Mouse (Mus musculus) lung, embryonic 14.5 days (tissue): ENCODE measurements around the gene Gm4924. TPM values are rescaled to one million over a fixed set of nuclear protein-coding genes. Genes with fewer than 3 reads are reported as not detected.

Source experiments
- ATAC-seq: fragments of 200-750 bp; cut with Nextera tagmentation; 2 replicates; pipeline ENCODE4 v1.8.0; 2017; ENCODE audit warnings: mild to moderate bottlenecking, moderate TSS enrichment, moderate library complexity; ENCODE audit not compliant: insufficient read depth
- DNase-seq: peaks from one replicate; pipeline ENCODE4 v3.0.0-alpha.2; 2015
- H3K27ac ChIP-seq: fragments of 300-500 bp; sonication (generic); 2 replicates; pipeline ENCODE4 v1.5.1; 2014; ENCODE audit warnings: low read depth, mild to moderate bottlenecking, moderate library complexity
- H3K27me3 ChIP-seq: fragments of 300-500 bp; sonication (generic); 2 replicates; pipeline ENCODE4 v1.6.1; 2014; ENCODE audit warnings: low read length, control low read depth; ENCODE audit not compliant: insufficient read depth
- H3K36me3 ChIP-seq: fragments of 300-500 bp; sonication (generic); 2 replicates; pipeline ENCODE4 v1.6.1; 2014; ENCODE audit warnings: control low read depth; ENCODE audit not compliant: insufficient read depth
- H3K4me1 ChIP-seq: fragments of 300-500 bp; sonication (generic); 2 replicates; pipeline ENCODE4 v1.6.1; 2014; ENCODE audit warnings: antibody characterized with exemption, control low read depth; ENCODE audit not compliant: insufficient read depth
- H3K4me2 ChIP-seq: fragments of 300-500 bp; sonication (generic); 2 replicates; pipeline ENCODE4 v1.6.1; 2014; ENCODE audit warnings: mild to moderate bottlenecking
- H3K4me3 ChIP-seq: fragments of 300-500 bp; sonication (generic); 2 replicates; pipeline ENCODE4 v1.5.1; 2014; ENCODE audit warnings: low read depth, low read length
- H3K9ac ChIP-seq: fragments of 300-500 bp; sonication (generic); 2 replicates; pipeline ENCODE4 v1.6.1; 2014
- H3K9me3 ChIP-seq: fragments of 300-500 bp; sonication (generic); 2 replicates; pipeline ENCODE4 v1.6.1; 2016; ENCODE audit warnings: low read depth, low read length, control low read depth
- CTCF ChIP-seq: IDR thresholded peaks from 2 replicates; pipeline ENCODE4 v1.5.1; 2016; ENCODE audit warnings: antibody characterized with exemption, low read depth
- WGBS: fragments of 180-500 bp; shearing (Covaris S2); extraction: QIAGEN DNeasy Blood & Tissue Kit; methylation state at CpG from one replicate; pipeline ENCODE4 v1.1.7; 2014; 5-methylcytosine and 5-hydroxymethylcytosine counted together
- polyA plus RNA-seq: library from polyadenylated mRNA; unstranded; fragments of >200 nt; fragmentation: Nextera tagmentation; extraction: Ambion mirVana; gene quantifications from 2 replicates; pipeline ENCODE4 v1.2.1, GENCODE M21; 2014

Gm4924 gene
- 9.6 and 9.8 TPM in 2 replicates for polyA plus RNA-seq

DNA sequence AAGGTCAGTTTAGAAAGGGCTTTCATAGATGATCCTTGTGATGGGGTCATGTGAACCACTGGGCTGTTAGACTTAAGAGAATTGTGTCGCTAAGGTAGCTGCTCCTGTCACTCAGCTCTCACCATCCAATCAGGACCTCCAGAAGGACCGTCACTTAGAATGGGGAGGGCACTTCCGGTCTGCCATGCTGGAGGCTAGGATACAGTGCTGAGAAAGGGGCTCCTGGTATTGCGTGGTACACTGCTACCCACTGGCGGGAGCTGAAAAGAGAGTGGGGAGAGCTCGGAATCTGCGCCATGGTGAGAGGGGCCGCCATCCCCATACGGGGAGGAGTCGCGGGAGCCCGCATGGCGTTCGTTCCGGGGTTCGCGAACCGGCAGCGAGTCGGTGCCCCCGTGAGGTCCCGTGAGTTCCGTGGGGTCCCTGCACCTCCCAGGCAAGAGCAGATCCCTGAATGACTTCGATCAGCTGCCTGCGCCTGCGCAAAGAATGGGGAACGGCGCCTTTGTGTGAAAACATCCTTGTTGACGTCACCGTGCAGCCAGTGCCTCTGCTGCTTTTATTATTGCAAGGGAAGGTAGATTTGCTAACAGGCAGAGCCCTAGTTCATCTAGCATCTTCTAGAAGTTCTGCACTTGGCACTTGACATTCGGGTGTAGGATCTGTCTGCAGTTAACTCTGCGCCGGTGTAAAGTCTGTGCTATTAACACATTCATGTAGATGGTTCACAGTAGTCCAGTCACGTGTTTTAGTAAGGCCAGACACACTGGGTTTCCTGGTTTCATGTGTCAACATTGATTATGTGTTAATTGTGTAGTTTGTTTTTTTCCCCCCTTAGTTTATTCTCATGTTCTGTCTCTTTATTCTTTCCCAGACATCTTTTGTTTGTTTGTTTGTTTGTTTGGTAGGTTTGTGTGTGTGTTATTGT lies at the start of gene Gm4924:
Gene Gm4924 (plus strand): TSS at position 173 of the 928 bp plus-strand sequence.
- no peaks in the 10 kb centered on the region for H3K4me1 ChIP-seq
- peak within 1 kb of the TSS; percentile 61 for H3K4me2 ChIP-seq
- H3K36me3 ChIP-seq, result no peaks in the 10 kb centered on the region
- WGBS, result 4% methylated on average over 34 of the region's 34 CpGs
- peak within 1 kb of the TSS; percentile 69 for H3K9ac ChIP-seq
- peak within 1 kb of the TSS; percentile 90 for H3K27ac ChIP-seq
- H3K27me3 ChIP-seq, result no peaks in the 10 kb centered on the region
- ATAC-seq (peak; percentile 100), DNase-seq (peak; percentile 91)
- no peaks in the 10 kb centered on the region; the same call in 1 of the 2 replicates for H3K9me3 ChIP-seq
- TF ChIP-seq CTCF, result no peak
- H3K4me3 ChIP-seq, result peak within 1 kb of the TSS; percentile 62

- WGBS, result 86% methylated on average over 1 of the region's 1 CpGs
- Histone ChIP-seq H3K27me3 (no peaks in the 10 kb centered on the region), H3K9ac (no peak within 1 kb of the TSS), H3K27ac (no peak within 1 kb of the TSS), H3K4me2 (no peak within 1 kb of the TSS), H3K4me1 (no peaks in the 10 kb centered on the region), H3K36me3 (no peaks in the 10 kb centered on the region), H3K4me3 (no peak within 1 kb of the TSS), H3K9me3 (no peaks in the 10 kb centered on the region)
- no peak for TF ChIP-seq CTCF
- ATAC-seq, result no peak
- DNase-seq, result no peak
Observed at GRCm38 (mm10) chr10:82316482-82316881, 37.6 kb upstream of the Gm4924 start, which contains the start of gene 4932415D10Rik. Gene 4932415D10Rik, minus strand, starts transcription at chr10:82316582.

DNA sequence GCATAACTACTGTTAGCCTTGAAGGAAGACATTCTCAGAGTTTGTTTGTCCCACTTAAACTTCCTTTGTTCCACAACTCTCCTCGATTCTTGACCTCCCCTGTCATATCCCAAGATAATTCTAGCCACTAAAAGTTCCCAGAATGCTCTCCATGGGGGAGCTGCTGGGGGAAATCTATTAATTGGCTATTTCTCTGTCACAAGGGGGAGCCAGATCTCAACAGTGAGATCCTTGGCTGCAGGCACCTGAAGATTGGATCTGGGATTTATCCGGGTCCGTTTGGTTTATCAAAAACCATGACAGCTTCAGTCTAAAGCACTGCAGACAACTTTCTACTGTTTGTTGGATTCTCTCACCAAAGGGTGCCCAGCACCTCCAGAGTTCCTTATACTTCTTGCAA lies 33.9 kb upstream of the Gm4924 start:
- ATAC-seq (no peak), DNase-seq (peak; percentile 5)
- Histone ChIP-seq H3K27ac (no peak overlapping the region), H3K4me2 (no peak overlapping the region), H3K36me3 (no peaks in the 10 kb centered on the region), H3K27me3 (no peaks in the 10 kb centered on the region), H3K4me1 (no peaks in the 10 kb centered on the region), H3K9me3 (no peaks in the 10 kb centered on the region), H3K9ac (no peak overlapping the region), H3K4me3 (no peak overlapping the region)
- no peak for TF ChIP-seq CTCF
- 42% methylated on average over 3 of the region's 3 CpGs for WGBS

DNA sequence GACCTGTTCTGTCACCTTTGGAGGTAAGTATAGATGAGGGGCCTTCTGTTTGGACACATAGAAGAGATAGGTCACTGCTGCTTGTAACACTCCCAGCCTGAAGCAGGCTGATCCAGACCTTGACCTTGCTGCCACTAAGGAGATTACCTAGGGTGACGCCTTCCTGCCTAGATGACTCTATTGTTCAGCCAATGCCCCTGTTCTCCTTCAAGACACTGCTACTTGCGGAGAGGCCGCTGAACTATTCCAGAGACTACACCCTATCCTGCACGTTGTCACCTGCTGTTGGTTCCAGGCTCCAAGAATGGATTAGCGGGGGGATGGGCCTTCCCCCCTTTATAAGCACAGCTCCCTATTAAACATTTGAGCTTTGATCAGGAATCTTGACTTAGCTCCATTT lies 24.2 kb upstream of the Gm4924 start:
- no peak for ATAC-seq
- Histone ChIP-seq H3K27me3 (no peaks in the 10 kb centered on the region), H3K36me3 (no peaks in the 10 kb centered on the region), H3K4me2 (no peak overlapping the region), H3K27ac (no peak overlapping the region), H3K4me1 (no peaks in the 10 kb centered on the region), H3K9ac (no peak overlapping the region), H3K9me3 (no peaks in the 10 kb centered on the region), H3K4me3 (no peak overlapping the region)
- 77% methylated on average over 5 of the region's 5 CpGs for WGBS
- TF ChIP-seq CTCF, result no peak
- DNase-seq, result no peak

- ATAC-seq (no peak), DNase-seq (no peak)
- no peaks in the 10 kb centered on the region for H3K36me3 ChIP-seq
- no peaks in the 10 kb centered on the region for H3K27me3 ChIP-seq
- H3K4me1 ChIP-seq, result no peaks in the 10 kb centered on the region
- no peak overlapping the region for H3K4me3 ChIP-seq
- H3K9me3 ChIP-seq, result no peaks in the 10 kb centered on the region; the same call in 1 of the 2 replicates
- no peak overlapping the region for H3K9ac ChIP-seq
- no peak for TF ChIP-seq CTCF
- WGBS, result 98% methylated on average over 4 of the region's 4 CpGs
- no peak overlapping the region; the same call in 1 of the 2 replicates for H3K4me2 ChIP-seq
- no peak overlapping the region for H3K27ac ChIP-seq
Observed at GRCm38 (mm10) chr10:82355401-82355800, 1.3 kb downstream of the Gm4924 start.

- ATAC-seq, result no peak
- H3K4me3 ChIP-seq, result no peak overlapping the region
- H3K36me3 ChIP-seq, result 0 out of 2 replicates have a peak, but pooled peaks cover 5% of the 10 kb centered on the region
- DNase-seq, result no peak
- no peak overlapping the region for H3K9ac ChIP-seq
- H3K4me1 ChIP-seq, result no peaks in the 10 kb centered on the region
- H3K27ac ChIP-seq, result no peak overlapping the region
- peaks cover 19% of the 10 kb centered on the region; the same call in 1 of the 2 replicates for H3K9me3 ChIP-seq
- TF ChIP-seq CTCF, result no peak
- no peak overlapping the region for H3K4me2 ChIP-seq
- no peaks in the 10 kb centered on the region for H3K27me3 ChIP-seq
- WGBS, result 86% methylated on average over 9 of the region's 9 CpGs
Observed at GRCm38 (mm10) chr10:82361911-82362310, 7.9 kb downstream of the Gm4924 start.

GRCm38 (mm10) chr10:82382992-82383391 lies 28.9 kb downstream of the Gm4924 start:
- no peak for DNase-seq
- Histone ChIP-seq H3K36me3 (no peaks in the 10 kb centered on the region), H3K4me2 (no peak overlapping the region), H3K4me1 (no peaks in the 10 kb centered on the region), H3K9ac (no peak overlapping the region), H3K27me3 (no peaks in the 10 kb centered on the region), H3K4me3 (no peak overlapping the region), H3K27ac (no peak overlapping the region), H3K9me3 (peaks cover 29% of the 10 kb centered on the region)
- WGBS, result 87% methylated on average over 1 of the region's 1 CpGs
- no peak for TF ChIP-seq CTCF
- ATAC-seq, result no peak
